Mouse (Mus musculus): Measurements from ENCODE around the gene Polr2l. TPM values are rescaled to one million over a fixed set of nuclear protein-coding genes. Genes with fewer than 3 reads are reported as not detected.

The Polr2l gene
- total and polyA plus RNA-seq, 2 experiments from 2014 or later, result 17.4 to 81.3 TPM

DNA sequence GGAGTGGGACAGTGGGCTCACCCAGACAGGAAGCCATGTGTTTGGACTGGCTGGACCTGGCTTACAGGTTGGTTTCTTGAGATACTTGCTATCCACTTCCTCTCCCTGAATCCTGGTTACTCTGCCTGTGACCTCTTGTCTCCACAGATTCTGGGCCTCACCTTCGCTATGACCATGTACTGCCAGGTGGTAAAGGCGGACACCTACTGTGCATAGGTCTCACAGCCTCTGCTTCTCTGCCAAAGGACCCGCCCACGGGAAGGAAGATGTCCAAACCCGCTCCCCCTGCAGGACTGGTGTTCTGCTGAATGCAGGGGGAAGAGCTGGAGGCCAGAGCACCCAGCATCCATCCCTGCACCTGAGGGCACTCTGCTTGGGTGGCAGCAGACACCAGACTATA is 17.8 kb upstream of the Polr2l start:
- no peak overlapping the region for H3K27ac ChIP-seq (ENCODE audit: low read depth)
- TF ChIP-seq CTCF (IDR thresholded peaks at IDR 0.05; ENCODE audit: low read depth) (no peak), EP300 (IDR thresholded peaks at IDR 0.05; ENCODE audit: low read depth) (no peak)
- peaks cover 34% of the 10 kb centered on the region for H3K36me3 ChIP-seq (replicated peaks; ENCODE audit: control insufficient read depth, insufficient read depth, low read length)
- ATAC-seq (ENCODE audit: insufficient read depth, low read depth) (no peak), DNase-seq (ENCODE audit: low spot score) (no peak)
- no peak overlapping the region for H3K4me2 ChIP-seq (ENCODE audit: low read depth, low read length)
- WGBS, result 87% methylated on average over 5 of the region's 5 CpGs
- no peaks in the 10 kb centered on the region for H3K9me3 ChIP-seq (replicated peaks; ENCODE audit: control insufficient read depth, low read length)
- H3K9ac ChIP-seq (replicated peaks; ENCODE audit: low read depth, low read length), result no peak overlapping the region
- peaks cover 11% of the 10 kb centered on the region for H3K4me1 ChIP-seq (ENCODE audit: control insufficient read depth, insufficient read depth)
- H3K27me3 ChIP-seq (ENCODE audit: control insufficient read depth, insufficient read depth, low read length), result no peaks in the 10 kb centered on the region
- no peak overlapping the region for H3K4me3 ChIP-seq (ENCODE audit: low read depth, low read length)

DNA sequence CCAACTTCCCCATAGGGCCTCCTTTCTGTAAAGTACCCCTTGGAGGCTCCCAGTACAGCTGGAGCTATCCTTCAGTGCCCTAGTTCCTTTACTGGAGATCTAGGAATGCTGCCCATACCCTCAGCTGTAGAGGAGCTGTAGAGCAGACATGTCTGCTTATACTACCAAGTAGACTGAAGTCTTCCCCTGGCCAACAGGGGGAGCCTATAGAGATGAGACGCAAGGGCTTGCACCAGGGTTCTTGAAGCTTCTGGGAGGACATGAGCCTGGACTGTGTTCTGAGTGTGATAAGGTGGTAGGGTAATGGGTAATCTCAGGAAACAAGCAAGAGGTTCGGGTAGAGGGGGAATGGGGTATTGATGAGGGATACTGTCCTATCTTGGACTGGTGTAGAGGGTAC is 16.2 kb upstream of the Polr2l start:
- no peak overlapping the region for H3K27ac ChIP-seq (ENCODE audit: low read depth)
- H3K27me3 ChIP-seq (ENCODE audit: control insufficient read depth, insufficient read depth, low read length), result no peaks in the 10 kb centered on the region
- no peak for ATAC-seq (ENCODE audit: insufficient read depth, low read depth)
- no peak for DNase-seq (ENCODE audit: low spot score)
- no peak overlapping the region for H3K4me3 ChIP-seq (ENCODE audit: low read depth, low read length)
- 70% methylated on average over 2 of the region's 2 CpGs for whole genome bisulfite sequencing
- H3K4me1 ChIP-seq (ENCODE audit: control insufficient read depth, insufficient read depth), result no peaks in the 10 kb centered on the region
- no peak for TF ChIP-seq EP300 (IDR thresholded peaks at IDR 0.05; ENCODE audit: low read depth)
- peak; percentile 16; the same call in 1 of the 2 replicates for TF ChIP-seq CTCF (IDR thresholded peaks at IDR 0.05; ENCODE audit: low read depth)
- H3K9me3 ChIP-seq (replicated peaks; ENCODE audit: control insufficient read depth, low read length), result no peaks in the 10 kb centered on the region
- H3K9ac ChIP-seq (replicated peaks; ENCODE audit: low read depth, low read length), result no peak overlapping the region
- no peak overlapping the region for H3K4me2 ChIP-seq (ENCODE audit: low read depth, low read length)
- peaks cover 39% of the 10 kb centered on the region for H3K36me3 ChIP-seq (replicated peaks; ENCODE audit: control insufficient read depth, insufficient read depth, low read length)

GRCm38 (mm10) chr7:141487141-141487540 is 12.2 kb upstream of the Polr2l start:
- Histone ChIP-seq H3K36me3 (replicated peaks; ENCODE audit: control insufficient read depth, insufficient read depth, low read length) (peaks cover 32% of the 10 kb centered on the region), H3K9ac (replicated peaks; ENCODE audit: low read depth, low read length) (no peak overlapping the region), H3K27ac (ENCODE audit: low read depth) (no peak overlapping the region), H3K9me3 (replicated peaks; ENCODE audit: control insufficient read depth, low read length) (no peaks in the 10 kb centered on the region), H3K4me3 (ENCODE audit: low read depth, low read length) (no peak overlapping the region), H3K4me1 (ENCODE audit: control insufficient read depth, insufficient read depth) (peaks cover 7% of the 10 kb centered on the region; the same call in 1 of the 2 replicates), H3K4me2 (ENCODE audit: low read depth, low read length) (no peak overlapping the region), H3K27me3 (ENCODE audit: control insufficient read depth, insufficient read depth, low read length) (no peaks in the 10 kb centered on the region; the same call in 1 of the 2 replicates)
- TF ChIP-seq EP300 (IDR thresholded peaks at IDR 0.05; ENCODE audit: low read depth) (no peak), CTCF (IDR thresholded peaks at IDR 0.05; ENCODE audit: low read depth) (no peak)
- DNase-seq (ENCODE audit: low spot score) (no peak), ATAC-seq (ENCODE audit: insufficient read depth, low read depth) (no peak)
- WGBS, result 62% methylated on average over 7 of the region's 7 CpGs

DNA sequence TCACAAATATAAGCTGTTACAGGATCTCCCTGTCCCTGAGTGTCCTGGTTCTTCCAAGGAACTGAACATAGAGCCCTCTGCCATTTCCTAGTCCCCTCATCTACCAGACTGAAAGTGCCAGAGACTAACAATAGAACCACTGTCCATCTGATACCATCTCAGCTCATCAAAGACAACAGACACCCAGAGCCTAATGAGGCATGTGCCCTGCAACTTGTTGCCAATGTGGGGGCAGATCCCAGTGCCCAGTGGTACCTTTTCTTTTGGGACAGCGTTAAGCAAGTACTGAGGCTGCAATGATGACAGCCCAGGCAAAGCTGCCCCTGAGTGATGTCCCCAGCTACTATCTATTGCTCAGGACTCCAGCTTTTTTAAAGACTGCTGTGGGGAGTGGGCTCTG is 11.3 kb upstream of the Polr2l start:
- Histone ChIP-seq H3K4me2 (ENCODE audit: low read depth, low read length) (no peak overlapping the region), H3K27ac (ENCODE audit: low read depth) (no peak overlapping the region), H3K9ac (replicated peaks; ENCODE audit: low read depth, low read length) (no peak overlapping the region), H3K4me3 (ENCODE audit: low read depth, low read length) (no peak overlapping the region), H3K27me3 (ENCODE audit: control insufficient read depth, insufficient read depth, low read length) (no peaks in the 10 kb centered on the region; the same call in 1 of the 2 replicates), H3K4me1 (ENCODE audit: control insufficient read depth, insufficient read depth) (peaks cover 15% of the 10 kb centered on the region), H3K36me3 (replicated peaks; ENCODE audit: control insufficient read depth, insufficient read depth, low read length) (peaks cover 25% of the 10 kb centered on the region), H3K9me3 (replicated peaks; ENCODE audit: control insufficient read depth, low read length) (no peaks in the 10 kb centered on the region)
- DNase-seq (ENCODE audit: low spot score) (no peak), ATAC-seq (ENCODE audit: insufficient read depth, low read depth) (no peak)
- TF ChIP-seq EP300 (IDR thresholded peaks at IDR 0.05; ENCODE audit: low read depth) (no peak), CTCF (IDR thresholded peaks at IDR 0.05; ENCODE audit: low read depth) (no peak)
- WGBS, result 88% methylated on average over 1 of the region's 1 CpGs

GRCm38 (mm10) chr7:141485606-141486005 is 10.7 kb upstream of the Polr2l start:
- H3K4me1 ChIP-seq (ENCODE audit: control insufficient read depth, insufficient read depth), result peaks cover 20% of the 10 kb centered on the region
- WGBS, result 75% methylated on average over 2 of the region's 2 CpGs

GRCm38 (mm10) chr7:141485186-141485585 is 10.3 kb upstream of the Polr2l start:
- WGBS, result 88% methylated on average over 2 of the region's 2 CpGs
- no peak overlapping the region for H3K4me3 ChIP-seq (ENCODE audit: low read depth, low read length)
- no peak overlapping the region for H3K4me2 ChIP-seq (ENCODE audit: low read depth, low read length)
- TF ChIP-seq EP300 (IDR thresholded peaks at IDR 0.05; ENCODE audit: low read depth), result no peak
- TF ChIP-seq CTCF (IDR thresholded peaks at IDR 0.05; ENCODE audit: low read depth), result no peak
- H3K36me3 ChIP-seq (replicated peaks; ENCODE audit: control insufficient read depth, insufficient read depth, low read length), result peaks cover 17% of the 10 kb centered on the region
- peaks cover 20% of the 10 kb centered on the region for H3K4me1 ChIP-seq (ENCODE audit: control insufficient read depth, insufficient read depth)
- H3K27me3 ChIP-seq (ENCODE audit: control insufficient read depth, insufficient read depth, low read length), result no peaks in the 10 kb centered on the region; the same call in 1 of the 2 replicates
- no peak overlapping the region for H3K27ac ChIP-seq (ENCODE audit: low read depth)
- DNase-seq (ENCODE audit: low spot score), result no peak
- ATAC-seq (ENCODE audit: insufficient read depth, low read depth), result no peak
- H3K9ac ChIP-seq (replicated peaks; ENCODE audit: low read depth, low read length), result no peak overlapping the region
- H3K9me3 ChIP-seq (replicated peaks; ENCODE audit: control insufficient read depth, low read length), result no peaks in the 10 kb centered on the region

More at GRCm38 (mm10) chr7:141485606-141486005, 10.7 kb upstream of the Polr2l start:
- no peak for ATAC-seq (ENCODE audit: insufficient read depth, low read depth)
- Histone ChIP-seq H3K9ac (replicated peaks; ENCODE audit: low read depth, low read length) (no peak overlapping the region), H3K27ac (ENCODE audit: low read depth) (no peak overlapping the region), H3K4me3 (ENCODE audit: low read depth, low read length) (no peak overlapping the region), H3K9me3 (replicated peaks; ENCODE audit: control insufficient read depth, low read length) (no peaks in the 10 kb centered on the region), H3K4me2 (ENCODE audit: low read depth, low read length) (no peak overlapping the region), H3K36me3 (replicated peaks; ENCODE audit: control insufficient read depth, insufficient read depth, low read length) (peaks cover 21% of the 10 kb centered on the region), H3K27me3 (ENCODE audit: control insufficient read depth, insufficient read depth, low read length) (no peaks in the 10 kb centered on the region; the same call in 1 of the 2 replicates)
- DNase-seq (ENCODE audit: low spot score), result no peak
- TF ChIP-seq CTCF (IDR thresholded peaks at IDR 0.05; ENCODE audit: low read depth), result no peak
- TF ChIP-seq EP300 (IDR thresholded peaks at IDR 0.05; ENCODE audit: low read depth), result no peak
